Mouse (Mus musculus): ENCODE results near the gene Fshr. TPM values are rescaled to one million over a fixed set of nuclear protein-coding genes. Genes with fewer than 3 reads are reported as not detected.

The Fshr gene
- polyA plus RNA-seq, 1 experiment: not detected

GRCm38 (mm10) chr17:88999907-89000306, 200.6 kb downstream of the Fshr start:
- no peak for TF ChIP-seq POLR2A (IDR thresholded peaks at IDR 0.05; ENCODE audit: borderline replicate concordance, low read depth, low read length)
- no peak for TF ChIP-seq CTCF (IDR thresholded peaks at IDR 0.05; ENCODE audit: low read depth, low read length)
- no peak overlapping the region for H3K4me3 ChIP-seq (ENCODE audit: insufficient read depth, low read length)
- H3K27ac ChIP-seq (ENCODE audit: insufficient read depth, low read depth, low read length): no peak overlapping the region
- H3K4me1 ChIP-seq (ENCODE audit: control insufficient read depth, insufficient read depth, low read length): peaks cover 2% of the 10 kb centered on the region; the same call in 1 of the 2 replicates

DNA sequence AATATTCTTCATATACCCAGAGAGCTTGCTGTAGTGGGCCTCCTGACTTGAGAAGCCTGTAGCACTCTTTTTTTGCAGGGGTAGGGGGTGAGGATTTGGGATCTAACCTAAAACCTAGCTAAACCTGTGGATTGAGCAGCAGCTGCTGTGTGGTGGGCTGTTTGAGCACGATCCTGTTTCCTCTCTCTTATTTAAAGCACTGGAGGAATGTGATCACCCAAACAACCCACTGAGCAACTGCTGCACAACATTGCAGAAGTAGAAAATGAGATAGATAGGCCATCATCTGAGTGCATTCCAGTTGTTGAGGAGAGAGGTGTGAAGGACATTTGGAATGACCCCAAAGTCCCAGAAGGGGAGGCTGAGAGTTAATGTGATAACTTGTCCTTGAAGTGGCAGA, 202.2 kb downstream of the Fshr start:
- TF ChIP-seq CTCF (IDR thresholded peaks at IDR 0.05; ENCODE audit: low read depth, low read length): no peak
- TF ChIP-seq POLR2A (IDR thresholded peaks at IDR 0.05; ENCODE audit: borderline replicate concordance, low read depth, low read length): no peak
- Histone ChIP-seq H3K4me1 (ENCODE audit: control insufficient read depth, insufficient read depth, low read length) (peaks cover 2% of the 10 kb centered on the region; the same call in 1 of the 2 replicates), H3K4me3 (ENCODE audit: insufficient read depth, low read length) (no peak overlapping the region), H3K27ac (ENCODE audit: insufficient read depth, low read depth, low read length) (no peak overlapping the region)

GRCm38 (mm10) chr17:88991238-88991637, 209.2 kb downstream of the Fshr start:
- TF ChIP-seq CTCF (IDR thresholded peaks at IDR 0.05; ENCODE audit: low read depth, low read length): no peak
- no peak for TF ChIP-seq POLR2A (IDR thresholded peaks at IDR 0.05; ENCODE audit: borderline replicate concordance, low read depth, low read length)
- no peak overlapping the region for H3K27ac ChIP-seq (ENCODE audit: insufficient read depth, low read depth, low read length)
- no peak overlapping the region for H3K4me3 ChIP-seq (ENCODE audit: insufficient read depth, low read length)
- H3K4me1 ChIP-seq (ENCODE audit: control insufficient read depth, insufficient read depth, low read length): no peaks in the 10 kb centered on the region

GRCm38 (mm10) chr17:88980708-88981355, 219.6 kb downstream of the Fshr start:
- H3K27ac ChIP-seq (ENCODE audit: insufficient read depth, low read depth, low read length): no peak overlapping the region
- no peak overlapping the region for H3K4me3 ChIP-seq (ENCODE audit: insufficient read depth, low read length)
- TF ChIP-seq POLR2A (IDR thresholded peaks at IDR 0.05; ENCODE audit: borderline replicate concordance, low read depth, low read length) (no peak), CTCF (IDR thresholded peaks at IDR 0.05; ENCODE audit: low read depth, low read length) (no peak)
- H3K4me1 ChIP-seq (ENCODE audit: control insufficient read depth, insufficient read depth, low read length): peaks cover 8% of the 10 kb centered on the region; the same call in 1 of the 2 replicates

DNA sequence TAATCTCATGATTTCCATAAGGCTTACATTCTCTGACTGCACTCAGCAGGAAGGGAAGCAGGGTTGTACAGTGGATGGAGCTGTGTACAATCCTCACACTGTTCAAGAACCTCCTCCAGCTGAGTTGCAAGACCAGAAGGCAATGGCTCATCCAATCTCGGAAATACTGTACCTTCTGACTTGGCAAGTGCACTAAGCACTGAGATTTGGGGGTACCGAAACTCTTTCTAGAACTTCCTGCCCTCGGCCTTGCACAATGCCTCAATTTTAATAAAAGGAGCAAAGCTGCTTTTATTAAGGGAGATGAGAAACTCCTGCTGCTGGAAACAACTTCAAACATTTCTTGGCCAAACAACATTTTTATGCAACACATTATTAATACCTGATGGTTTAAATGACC, 225.9 kb downstream of the Fshr start:
- no peaks in the 10 kb centered on the region for H3K4me1 ChIP-seq (ENCODE audit: control insufficient read depth, insufficient read depth, low read length)
- no peak overlapping the region for H3K27ac ChIP-seq (ENCODE audit: insufficient read depth, low read depth, low read length)
- H3K4me3 ChIP-seq (ENCODE audit: insufficient read depth, low read length): no peak overlapping the region
- TF ChIP-seq POLR2A (IDR thresholded peaks at IDR 0.05; ENCODE audit: borderline replicate concordance, low read depth, low read length) (no peak), CTCF (IDR thresholded peaks at IDR 0.05; ENCODE audit: low read depth, low read length) (no peak)

DNA sequence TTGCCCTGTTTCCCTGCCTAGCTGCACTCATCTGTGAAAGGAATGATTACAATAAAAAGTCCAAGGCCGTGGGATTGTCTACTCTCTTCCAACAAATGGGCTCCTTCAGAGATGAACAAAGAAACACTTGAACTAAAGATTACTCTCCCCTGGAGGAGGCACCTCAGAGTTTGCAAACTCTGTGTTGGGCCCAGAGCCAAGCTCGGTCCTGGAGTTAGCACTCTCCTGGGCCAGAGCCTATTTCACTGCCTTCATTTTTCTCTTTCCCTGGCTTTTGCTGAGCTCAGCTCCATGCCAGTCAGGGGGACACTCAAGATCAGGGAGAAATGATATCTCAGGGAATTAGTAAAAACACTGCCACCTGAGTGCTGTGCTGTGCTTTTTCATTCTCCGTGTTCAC, 234.4 kb downstream of the Fshr start:
- no peak for TF ChIP-seq CTCF (IDR thresholded peaks at IDR 0.05; ENCODE audit: low read depth, low read length)
- TF ChIP-seq POLR2A (IDR thresholded peaks at IDR 0.05; ENCODE audit: borderline replicate concordance, low read depth, low read length): no peak
- Histone ChIP-seq H3K4me1 (ENCODE audit: control insufficient read depth, insufficient read depth, low read length) (no peaks in the 10 kb centered on the region), H3K4me3 (ENCODE audit: insufficient read depth, low read length) (no peak overlapping the region), H3K27ac (ENCODE audit: insufficient read depth, low read depth, low read length) (no peak overlapping the region)

GRCm38 (mm10) chr17:88954011-88954410, 246.5 kb downstream of the Fshr start:
- H3K27ac ChIP-seq (ENCODE audit: insufficient read depth, low read depth, low read length): no peak overlapping the region
- TF ChIP-seq CTCF (IDR thresholded peaks at IDR 0.05; ENCODE audit: low read depth, low read length) (no peak), POLR2A (IDR thresholded peaks at IDR 0.05; ENCODE audit: borderline replicate concordance, low read depth, low read length) (no peak)
- no peak overlapping the region for H3K4me3 ChIP-seq (ENCODE audit: insufficient read depth, low read length)
- H3K4me1 ChIP-seq (ENCODE audit: control insufficient read depth, insufficient read depth, low read length): no peaks in the 10 kb centered on the region

DNA sequence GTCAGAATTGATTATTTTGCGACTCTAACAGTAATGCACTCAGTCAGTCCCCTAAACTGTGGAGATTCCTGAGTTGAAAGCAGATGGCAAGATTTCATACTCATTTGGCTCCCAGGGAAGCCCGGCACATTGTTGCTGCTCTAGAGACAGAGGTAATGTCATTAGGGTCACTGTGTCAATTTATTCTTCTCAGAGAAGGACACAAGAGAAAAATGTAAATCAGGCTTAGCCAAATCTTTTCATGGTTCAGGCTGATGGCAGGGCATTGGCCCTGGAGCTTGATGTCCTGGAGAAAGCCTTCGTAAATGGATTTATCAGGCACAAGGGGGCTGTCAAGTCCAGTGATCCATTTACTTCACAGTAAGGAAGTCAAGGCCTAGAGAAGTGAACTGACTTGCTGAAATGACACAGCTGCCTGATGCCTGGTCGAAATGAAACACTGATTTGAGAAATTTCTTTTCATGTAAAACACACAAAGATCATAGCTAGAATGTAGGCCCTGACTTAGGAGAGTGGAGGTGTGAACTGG, 262.3 kb downstream of the Fshr start:
- no peaks in the 10 kb centered on the region for H3K4me1 ChIP-seq (ENCODE audit: control insufficient read depth, insufficient read depth, low read length)
- no peak overlapping the region for H3K4me3 ChIP-seq (ENCODE audit: insufficient read depth, low read length)
- TF ChIP-seq CTCF (IDR thresholded peaks at IDR 0.05; ENCODE audit: low read depth, low read length) (no peak), POLR2A (IDR thresholded peaks at IDR 0.05; ENCODE audit: borderline replicate concordance, low read depth, low read length) (no peak)
- H3K27ac ChIP-seq (ENCODE audit: insufficient read depth, low read depth, low read length): no peak overlapping the region

GRCm38 (mm10) chr17:88937341-88938152, 262.9 kb downstream of the Fshr start:
- H3K27ac ChIP-seq (ENCODE audit: insufficient read depth, low read depth, low read length): no peak overlapping the region
- no peak overlapping the region for H3K4me3 ChIP-seq (ENCODE audit: insufficient read depth, low read length)
- TF ChIP-seq CTCF (IDR thresholded peaks at IDR 0.05; ENCODE audit: low read depth, low read length): no peak
- no peak for TF ChIP-seq POLR2A (IDR thresholded peaks at IDR 0.05; ENCODE audit: borderline replicate concordance, low read depth, low read length)
- no peaks in the 10 kb centered on the region for H3K4me1 ChIP-seq (ENCODE audit: control insufficient read depth, insufficient read depth, low read length)

DNA sequence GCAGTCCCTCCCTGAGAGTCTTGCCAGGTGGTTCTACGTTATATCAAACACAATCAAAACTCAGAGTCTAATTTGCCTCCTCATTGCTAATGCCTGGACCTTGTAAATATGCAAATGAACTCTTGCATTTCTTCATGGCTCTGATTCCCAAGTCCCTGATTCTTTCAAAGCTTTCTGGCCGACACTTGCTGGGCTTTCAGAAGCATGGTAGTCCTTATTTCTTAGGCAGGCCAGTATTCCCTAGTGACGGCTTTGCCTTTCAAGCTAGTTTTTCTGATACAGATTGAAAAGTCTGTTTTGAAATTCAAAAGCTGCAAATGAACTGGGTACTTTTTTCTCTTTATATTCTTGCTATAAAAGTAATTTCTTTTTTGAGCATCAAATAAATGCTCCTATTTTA, 263.5 kb downstream of the Fshr start:
- H3K4me1 ChIP-seq (ENCODE audit: control insufficient read depth, insufficient read depth, low read length): no peaks in the 10 kb centered on the region
- no peak overlapping the region for H3K27ac ChIP-seq (ENCODE audit: insufficient read depth, low read depth, low read length)
- no peak overlapping the region for H3K4me3 ChIP-seq (ENCODE audit: insufficient read depth, low read length)
- TF ChIP-seq POLR2A (IDR thresholded peaks at IDR 0.05; ENCODE audit: borderline replicate concordance, low read depth, low read length): no peak
- no peak for TF ChIP-seq CTCF (IDR thresholded peaks at IDR 0.05; ENCODE audit: low read depth, low read length)

All from bone marrow macrophage, adult 2 months (primary cell).